Mouse (Mus musculus): ENCODE measurements at regions not wholly inside any gene's neighbourhood (a gene's known extent, or its start where the extent isn't known, plus 50 kb on each side); places are given as distances from the start of the nearest gene placed in this dataset.

GRCm38 (mm10) chr1:137074787-137075186, 114.5 kb upstream of the Nr5a2 start:
- TF ChIP-seq POLR2A (IDR thresholded peaks at IDR 0.05; ENCODE audit: extremely low read depth, insufficient read depth, low read length): no peak
- no peak for TF ChIP-seq CTCF (IDR thresholded peaks at IDR 0.05; ENCODE audit: extremely low read depth, insufficient read depth, low read length)

Data from cortical plate, adult 2 months (tissue).